Mouse (Mus musculus): Measurements from ENCODE around the gene Ndnf. TPM values are rescaled to one million over a fixed set of nuclear protein-coding genes. Genes with fewer than 3 reads are reported as not detected.

The Ndnf gene
- polyA plus RNA-seq, 1 experiment from 2014 or later, result 8.8 TPM

GRCm38 (mm10) chr6:65759174-65759573 is 87.8 kb downstream of the Ndnf start:
- 46% methylated on average over 5 of the region's 5 CpGs for WGBS
- Histone ChIP-seq H3K27ac (replicated peaks; ENCODE audit: low read depth, low read length) (no peak overlapping the region), H3K9me3 (replicated peaks; ENCODE audit: control insufficient read depth, low read length) (no peaks in the 10 kb centered on the region), H3K36me3 (replicated peaks; ENCODE audit: control insufficient read depth, insufficient read depth, low read depth, low read length) (no peaks in the 10 kb centered on the region), H3K4me2 (ENCODE audit: low read depth, low read length) (no peak overlapping the region), H3K9ac (replicated peaks; ENCODE audit: low read length) (no peak overlapping the region), H3K27me3 (ENCODE audit: control insufficient read depth, insufficient read depth, low read length) (no peaks in the 10 kb centered on the region), H3K4me3 (ENCODE audit: low read depth, low read length) (no peak overlapping the region), H3K4me1 (ENCODE audit: control insufficient read depth, insufficient read depth, low read length) (no peaks in the 10 kb centered on the region; the same call in 1 of the 2 replicates)
- ATAC-seq (replicated peaks; ENCODE audit: insufficient number of reproducible peaks, low FRiP score, low TSS enrichment, low read depth) (peak; percentile 65; the same call in 1 of the 2 replicates), DNase-seq (ENCODE audit: low spot score) (peak; percentile 74)

- WGBS, result 88% methylated on average over 3 of the region's 3 CpGs
- H3K27ac ChIP-seq (replicated peaks; ENCODE audit: low read depth, low read length), result no peak overlapping the region
- H3K4me2 ChIP-seq (ENCODE audit: low read depth, low read length), result no peak overlapping the region
- H3K9me3 ChIP-seq (replicated peaks; ENCODE audit: control insufficient read depth, low read length), result no peaks in the 10 kb centered on the region
- H3K36me3 ChIP-seq (replicated peaks; ENCODE audit: control insufficient read depth, insufficient read depth, low read depth, low read length), result no peaks in the 10 kb centered on the region
- ATAC-seq (replicated peaks; ENCODE audit: insufficient number of reproducible peaks, low FRiP score, low TSS enrichment, low read depth) (no peak), DNase-seq (ENCODE audit: low spot score) (no peak)
- no peak overlapping the region for H3K9ac ChIP-seq (replicated peaks; ENCODE audit: low read length)
- no peaks in the 10 kb centered on the region; the same call in 1 of the 2 replicates for H3K4me1 ChIP-seq (ENCODE audit: control insufficient read depth, insufficient read depth, low read length)
- H3K4me3 ChIP-seq (ENCODE audit: low read depth, low read length), result no peak overlapping the region
- no peaks in the 10 kb centered on the region for H3K27me3 ChIP-seq (ENCODE audit: control insufficient read depth, insufficient read depth, low read length)
Measured at GRCm38 (mm10) chr6:65760073-65760472, 88.7 kb downstream of the Ndnf start.

Other genes with a start within 250 kb of the Ndnf start
- not detected in 2 replicates for gene Tnip3, start 146.3 kb upstream of the Ndnf start, polyA plus RNA-seq (2014; fragmentation: Nextera tagmentation; extraction: Ambion mirVana)
- gene Prdm5, start 107.4 kb downstream of the Ndnf start, polyA plus RNA-seq (2014; fragmentation: Nextera tagmentation; extraction: Ambion mirVana), result 17.2 and 18.6 TPM in 2 replicates